Mouse (Mus musculus) brain, embryonic 14.5 days (tissue): ENCODE data around the gene Actr3.

Experiments used
- CTCF ChIP-seq: fragments of 200-500 bp; IDR thresholded peaks from 2 replicates; pipeline ENCODE4 v1.5.1; 2012; ENCODE audit warnings: inconsistent platforms, mild to moderate bottlenecking, moderate library complexity, borderline replicate concordance; ENCODE audit not compliant: insufficient read depth, insufficient read length; ENCODE audit errors: extremely low read depth
- POLR2A ChIP-seq: fragments of 200-500 bp; IDR thresholded peaks from 2 replicates; pipeline ENCODE4 v1.6.1; 2012; ENCODE audit warnings: mild to moderate bottlenecking, inconsistent platforms, borderline replicate concordance; ENCODE audit not compliant: poor library complexity, insufficient read depth, insufficient read length, severe bottlenecking; ENCODE audit errors: extremely low read depth

DNA sequence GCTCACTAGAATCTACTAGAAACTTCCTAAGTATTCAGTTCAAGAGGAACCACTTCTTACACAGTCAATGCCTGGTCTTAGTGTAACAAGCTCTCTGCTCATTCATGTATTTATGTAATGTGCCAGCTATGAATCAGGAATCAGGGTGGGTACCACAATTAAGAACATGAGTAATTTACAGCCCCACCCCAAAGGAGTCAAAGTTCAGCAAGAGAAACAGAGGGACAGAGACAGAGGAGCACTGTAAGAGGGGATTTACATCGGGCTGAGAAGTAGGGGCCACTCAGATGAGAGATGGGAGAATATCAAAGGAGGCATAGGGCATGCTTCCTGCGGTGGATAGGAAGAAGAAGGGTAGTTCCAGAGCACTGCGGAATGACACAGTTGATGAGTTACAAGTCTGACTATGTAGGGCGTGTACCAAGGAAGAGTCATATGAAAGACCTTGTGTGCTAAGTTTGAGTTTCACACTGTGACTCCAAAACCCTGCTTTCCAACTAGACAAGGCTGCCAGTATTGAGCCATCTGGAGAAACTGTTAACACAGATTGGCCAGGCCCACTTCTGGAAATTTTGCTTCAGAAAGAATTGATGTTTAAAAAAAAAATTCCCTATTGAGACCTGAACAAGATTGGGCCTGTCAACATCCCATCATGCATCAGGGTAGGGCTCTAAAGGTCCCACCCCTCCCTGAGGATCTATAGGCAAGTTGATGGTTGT, 14.9 kb upstream of the Actr3 start:
- no peak for TF ChIP-seq CTCF
- no peak for TF ChIP-seq POLR2A
